Mouse (Mus musculus): ENCODE results near the gene Wdr62. TPM values are rescaled to one million over a fixed set of nuclear protein-coding genes. Genes with fewer than 3 reads are reported as not detected.

Wdr62 gene
- polyA plus RNA-seq, 1 experiment from 2014 or later = 7.7 TPM

GRCm38 (mm10) chr7:30322285-30322667 lies 42.1 kb upstream of the Wdr62 start:
- WGBS = under 1% methylated on average over 19 of the region's 20 CpGs
- peaks cover 8% of the 10 kb centered on the region; the same call in 1 of the 2 replicates for H3K4me1 ChIP-seq (ENCODE audit: control insufficient read depth, insufficient read depth, low read length)
- H3K4me2 ChIP-seq (ENCODE audit: low read depth, low read length) = peak overlapping the region; percentile 82
- peak overlapping the region; percentile 89 for H3K27ac ChIP-seq (replicated peaks; ENCODE audit: low read depth, low read length)
- H3K27me3 ChIP-seq (replicated peaks; ENCODE audit: control insufficient read depth, insufficient read depth, low read length) = no peaks in the 10 kb centered on the region
- DNase-seq (ENCODE audit: low spot score) = peak; percentile 99
- peak; percentile 99 for ATAC-seq (ENCODE audit: low read depth)
- peak overlapping the region; percentile 89 for H3K9ac ChIP-seq (ENCODE audit: low read depth, low read length)
- peak overlapping the region; percentile 89 for H3K4me3 ChIP-seq (ENCODE audit: low read depth, low read length)
- H3K9me3 ChIP-seq (ENCODE audit: control insufficient read depth, low read length) = no peaks in the 10 kb centered on the region
- H3K36me3 ChIP-seq (ENCODE audit: control insufficient read depth, insufficient read depth, low read length) = 0 out of 2 replicates have a peak, but pooled peaks cover 3% of the 10 kb centered on the region

- WGBS = under 1% methylated on average over 44 of the region's 63 CpGs
- Histone ChIP-seq H3K4me3 (ENCODE audit: low read depth, low read length) (peak within 1 kb of the TSS; percentile 89), H3K4me1 (ENCODE audit: control insufficient read depth, insufficient read depth, low read length) (peaks cover 8% of the 10 kb centered on the region; the same call in 1 of the 2 replicates), H3K9me3 (ENCODE audit: control insufficient read depth, low read length) (no peaks in the 10 kb centered on the region), H3K9ac (ENCODE audit: low read depth, low read length) (peak within 1 kb of the TSS; percentile 89), H3K27ac (replicated peaks; ENCODE audit: low read depth, low read length) (peak within 1 kb of the TSS; percentile 89), H3K4me2 (ENCODE audit: low read depth, low read length) (peak within 1 kb of the TSS; percentile 82), H3K36me3 (ENCODE audit: control insufficient read depth, insufficient read depth, low read length) (0 out of 2 replicates have a peak, but pooled peaks cover 5% of the 10 kb centered on the region), H3K27me3 (replicated peaks; ENCODE audit: control insufficient read depth, insufficient read depth, low read length) (no peaks in the 10 kb centered on the region)
- DNase-seq (ENCODE audit: low spot score) (peak; percentile 93), ATAC-seq (ENCODE audit: low read depth) (peak; percentile 67)
These were observed 41.5 kb upstream of the Wdr62 start, which contains the start of gene E130208F15Rik for GRCm38 (mm10) chr7:30321539-30322284. Gene E130208F15Rik, plus strand, starts transcription at chr7:30321740.

- Histone ChIP-seq H3K9me3 (ENCODE audit: control insufficient read depth, low read length) (no peaks in the 10 kb centered on the region), H3K27ac (replicated peaks; ENCODE audit: low read depth, low read length) (no peak overlapping the region), H3K9ac (ENCODE audit: low read depth, low read length) (no peak overlapping the region), H3K4me1 (ENCODE audit: control insufficient read depth, insufficient read depth, low read length) (peaks cover 8% of the 10 kb centered on the region; the same call in 1 of the 2 replicates), H3K4me2 (ENCODE audit: low read depth, low read length) (peak overlapping the region; percentile 82), H3K27me3 (replicated peaks; ENCODE audit: control insufficient read depth, insufficient read depth, low read length) (no peaks in the 10 kb centered on the region), H3K4me3 (ENCODE audit: low read depth, low read length) (peak overlapping the region; percentile 89), H3K36me3 (ENCODE audit: control insufficient read depth, insufficient read depth, low read length) (0 out of 2 replicates have a peak, but pooled peaks cover 5% of the 10 kb centered on the region)
- ATAC-seq (ENCODE audit: low read depth) = no peak
- DNase-seq (ENCODE audit: low spot score) = no peak
- WGBS = 79% methylated on average over 2 of the region's 2 CpGs
These were observed 40.7 kb upstream of the Wdr62 start for GRCm38 (mm10) chr7:30320946-30321345.

- ATAC-seq (ENCODE audit: low read depth) (no peak), DNase-seq (ENCODE audit: low spot score) (no peak)
- Histone ChIP-seq H3K4me2 (ENCODE audit: low read depth, low read length) (no peak overlapping the region), H3K4me1 (ENCODE audit: control insufficient read depth, insufficient read depth, low read length) (peaks cover 13% of the 10 kb centered on the region), H3K27ac (replicated peaks; ENCODE audit: low read depth, low read length) (no peak overlapping the region), H3K9me3 (ENCODE audit: control insufficient read depth, low read length) (no peaks in the 10 kb centered on the region), H3K36me3 (ENCODE audit: control insufficient read depth, insufficient read depth, low read length) (0 out of 2 replicates have a peak, but pooled peaks cover 5% of the 10 kb centered on the region), H3K27me3 (replicated peaks; ENCODE audit: control insufficient read depth, insufficient read depth, low read length) (no peaks in the 10 kb centered on the region), H3K9ac (ENCODE audit: low read depth, low read length) (no peak overlapping the region), H3K4me3 (ENCODE audit: low read depth, low read length) (no peak overlapping the region)
- WGBS = 87% methylated on average over 3 of the region's 3 CpGs
These were observed 37.9 kb upstream of the Wdr62 start for GRCm38 (mm10) chr7:30318142-30318541.

GRCm38 (mm10) chr7:30315559-30316529 lies 35.6 kb upstream of the Wdr62 start:
- no peak for DNase-seq (ENCODE audit: low spot score)
- H3K9ac ChIP-seq (ENCODE audit: low read depth, low read length) = peak overlapping the region; percentile 68; the same call in 1 of the 2 replicates

GRCm38 (mm10) chr7:30314721-30315155 lies 34.5 kb upstream of the Wdr62 start, which contains the start of gene Syne4:
Gene Syne4, plus strand, starts transcription at chr7:30314807.
- DNase-seq (ENCODE audit: low spot score) = peak; percentile 72
- Histone ChIP-seq H3K4me3 (ENCODE audit: low read depth, low read length) (peak within 1 kb of the TSS; percentile 46), H3K27me3 (replicated peaks; ENCODE audit: control insufficient read depth, insufficient read depth, low read length) (no peaks in the 10 kb centered on the region), H3K4me2 (ENCODE audit: low read depth, low read length) (peak within 1 kb of the TSS; percentile 56), H3K36me3 (ENCODE audit: control insufficient read depth, insufficient read depth, low read length) (0 out of 2 replicates have a peak, but pooled peaks cover 18% of the 10 kb centered on the region), H3K9ac (ENCODE audit: low read depth, low read length) (peak within 1 kb of the TSS; percentile 68), H3K4me1 (ENCODE audit: control insufficient read depth, insufficient read depth, low read length) (peaks cover 9% of the 10 kb centered on the region; the same call in 1 of the 2 replicates), H3K27ac (replicated peaks; ENCODE audit: low read depth, low read length) (peak within 1 kb of the TSS; percentile 52; the same call in 1 of the 2 replicates), H3K9me3 (ENCODE audit: control insufficient read depth, low read length) (no peaks in the 10 kb centered on the region)
- WGBS = under 1% methylated on average over 9 of the region's 9 CpGs
- peak; percentile 75 for ATAC-seq (ENCODE audit: low read depth)

More at GRCm38 (mm10) chr7:30315559-30316529, 35.6 kb upstream of the Wdr62 start:
- Histone ChIP-seq H3K36me3 (ENCODE audit: control insufficient read depth, insufficient read depth, low read length) (0 out of 2 replicates have a peak, but pooled peaks cover 18% of the 10 kb centered on the region), H3K9me3 (ENCODE audit: control insufficient read depth, low read length) (no peaks in the 10 kb centered on the region), H3K27ac (replicated peaks; ENCODE audit: low read depth, low read length) (no peak overlapping the region), H3K4me2 (ENCODE audit: low read depth, low read length) (peak overlapping the region; percentile 56), H3K27me3 (replicated peaks; ENCODE audit: control insufficient read depth, insufficient read depth, low read length) (no peaks in the 10 kb centered on the region), H3K4me3 (ENCODE audit: low read depth, low read length) (peak overlapping the region; percentile 46), H3K4me1 (ENCODE audit: control insufficient read depth, insufficient read depth, low read length) (peaks cover 7% of the 10 kb centered on the region)
- ATAC-seq (ENCODE audit: low read depth) = no peak
- WGBS = 70% methylated on average over 13 of the region's 13 CpGs

GRCm38 (mm10) chr7:30313666-30314320 lies 33.6 kb upstream of the Wdr62 start:
- ATAC-seq (ENCODE audit: low read depth) = no peak
- Histone ChIP-seq H3K27me3 (replicated peaks; ENCODE audit: control insufficient read depth, insufficient read depth, low read length) (no peaks in the 10 kb centered on the region), H3K4me2 (ENCODE audit: low read depth, low read length) (no peak overlapping the region), H3K4me3 (ENCODE audit: low read depth, low read length) (no peak overlapping the region), H3K4me1 (ENCODE audit: control insufficient read depth, insufficient read depth, low read length) (peaks cover 14% of the 10 kb centered on the region; the same call in 1 of the 2 replicates), H3K27ac (replicated peaks; ENCODE audit: low read depth, low read length) (no peak overlapping the region), H3K9me3 (ENCODE audit: control insufficient read depth, low read length) (no peaks in the 10 kb centered on the region), H3K9ac (ENCODE audit: low read depth, low read length) (no peak overlapping the region), H3K36me3 (ENCODE audit: control insufficient read depth, insufficient read depth, low read length) (0 out of 2 replicates have a peak, but pooled peaks cover 18% of the 10 kb centered on the region)
- WGBS = 44% methylated on average over 25 of the region's 27 CpGs
- no peak for DNase-seq (ENCODE audit: low spot score)

All from embryonic facial prominence, embryonic 14.5 days (tissue).